Mouse (Mus musculus): Measurements from ENCODE around the gene Zfp362.

DNA sequence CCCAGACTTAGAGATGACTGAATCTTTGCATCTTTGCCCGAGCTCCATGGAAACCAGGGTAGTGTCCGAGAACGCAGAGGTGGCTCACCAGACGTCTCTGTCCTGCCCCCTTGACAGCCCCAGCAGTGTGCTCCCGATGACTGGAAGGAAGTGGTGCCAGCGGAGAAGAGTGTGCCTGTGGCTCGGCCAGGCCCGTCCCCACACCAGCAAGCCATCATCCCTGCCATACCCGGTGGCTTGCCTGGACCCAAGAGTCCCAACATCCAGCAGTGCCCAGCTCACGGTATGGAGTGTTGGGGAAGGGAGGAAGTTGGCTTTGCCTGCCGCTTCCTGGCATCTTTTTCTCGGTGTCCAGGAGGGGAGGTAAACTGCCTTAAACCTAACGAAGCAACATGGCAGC lies 82.4 kb downstream of the Zfp362 start:
- TF ChIP-seq CTCF (IDR thresholded peaks at IDR 0.05) (no peak), EP300 (IDR thresholded peaks at IDR 0.05) (no peak)
